Mouse (Mus musculus) spleen, adult 2 months (tissue): ENCODE measurements around the gene Sh3rf1. TPM values are rescaled to one million over a fixed set of nuclear protein-coding genes. Genes with fewer than 3 reads are reported as not detected.

ENCODE experiments used
- DNase-seq, 2 experiments: peaks; one replicate each; pipeline versions ENCODE4 v3.0.0 to v3.0.0-alpha.2; 2012 to 2021; ENCODE audit warnings: low spot score in 2 of 2, low read depth in 1 of 2
- H3K27ac ChIP-seq: fragments of 200-500 bp; 2 replicates; pipeline ENCODE4 v1.5.1; 2012; ENCODE audit warnings: low read length, inconsistent platforms; ENCODE audit not compliant: insufficient read depth
- H3K27me3 ChIP-seq: fragments of 200-500 bp; 2 replicates; pipeline ENCODE4 v1.6.1; 2012; ENCODE audit warnings: mild to moderate bottlenecking, moderate library complexity, low read length, inconsistent platforms; ENCODE audit not compliant: control insufficient read depth, insufficient read depth
- H3K36me3 ChIP-seq: fragments of 200-500 bp; 2 replicates; pipeline ENCODE4 v1.6.1; 2012; ENCODE audit warnings: mild to moderate bottlenecking, low read length, inconsistent platforms; ENCODE audit not compliant: control insufficient read depth, insufficient read depth
- H3K4me1 ChIP-seq: fragments of 200-500 bp; 2 replicates; pipeline ENCODE4 v1.6.1; 2011; ENCODE audit warnings: inconsistent platforms; ENCODE audit not compliant: control insufficient read depth, insufficient read depth, insufficient read length
- H3K4me3 ChIP-seq: fragments of 200-500 bp; 2 replicates; pipeline ENCODE4 v1.5.1; 2011; ENCODE audit warnings: mild to moderate bottlenecking, inconsistent platforms; ENCODE audit not compliant: insufficient read depth, insufficient read length; ENCODE audit errors: extremely low read depth
- CTCF ChIP-seq: fragments of 200-500 bp; IDR thresholded peaks from 2 replicates; pipeline ENCODE4 v1.5.1; 2011; ENCODE audit warnings: mild to moderate bottlenecking, inconsistent platforms; ENCODE audit not compliant: insufficient read depth, insufficient read length, insufficient replicate concordance; ENCODE audit errors: extremely low read depth
- POLR2A ChIP-seq: fragments of 200-500 bp; IDR thresholded peaks from 2 replicates; pipeline ENCODE4 v1.6.1; 2011; ENCODE audit warnings: low read depth, low read length, inconsistent platforms
- WGBS: fragments of 180-500 bp; shearing (Covaris S2); methylation state at CpG from one replicate; pipeline ENCODE4 v1.1.7; 2018; 5-methylcytosine and 5-hydroxymethylcytosine counted together
- polyA plus RNA-seq: library from polyadenylated mRNA; depleted of rRNA; stranded (reverse); fragments of >200 nt; gene quantifications from 2 replicates; pipeline ENCODE4 v1.2.3, GENCODE M21; 2012

Gene Sh3rf1
- polyA plus RNA-seq, 1 experiment = 2.5 TPM

DNA sequence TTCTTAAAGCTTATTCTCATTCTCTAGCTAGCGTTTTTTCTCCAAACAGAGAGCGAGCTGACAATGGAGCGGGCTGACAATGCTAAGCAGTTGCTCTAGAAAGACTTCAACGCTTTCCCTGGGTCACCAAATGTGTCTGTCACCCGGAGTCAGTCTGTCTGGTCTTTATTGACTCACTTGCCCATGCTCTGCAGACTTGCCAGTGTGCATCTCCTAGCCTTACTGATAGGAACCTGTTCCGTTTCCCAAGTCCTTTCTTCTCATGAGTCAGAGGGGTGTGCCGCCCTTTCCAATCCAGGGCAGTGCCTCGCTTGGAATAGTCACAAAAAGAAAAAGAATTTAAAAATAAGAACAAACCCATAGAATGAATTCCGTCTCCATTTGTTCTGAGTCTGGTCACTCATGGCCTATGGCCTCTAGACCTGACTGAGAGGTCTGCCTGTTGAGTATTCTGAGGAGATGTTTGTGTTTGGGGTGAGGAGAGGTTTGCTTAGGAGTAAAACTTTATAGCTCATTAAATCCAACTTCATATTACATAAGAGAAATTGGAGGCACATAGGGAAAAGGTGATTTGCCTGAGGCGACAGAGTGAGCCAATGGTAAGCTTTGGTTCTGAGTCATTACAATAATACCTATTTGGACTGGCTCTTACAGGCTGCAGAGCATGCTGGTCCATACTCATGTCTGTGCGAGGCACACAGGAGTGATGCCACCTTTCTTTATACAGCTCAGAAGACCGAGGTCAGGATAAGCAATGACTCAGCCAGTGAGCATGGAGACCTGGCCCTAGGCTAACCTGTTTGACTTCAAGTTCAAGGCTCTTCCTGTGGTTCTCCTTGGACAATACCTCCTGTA is 118.1 kb downstream of the Sh3rf1 start:
- 91% methylated on average over 12 of the region's 12 CpGs for WGBS
- no peak overlapping the region for H3K4me3 ChIP-seq
- no peak for DNase-seq

DNA sequence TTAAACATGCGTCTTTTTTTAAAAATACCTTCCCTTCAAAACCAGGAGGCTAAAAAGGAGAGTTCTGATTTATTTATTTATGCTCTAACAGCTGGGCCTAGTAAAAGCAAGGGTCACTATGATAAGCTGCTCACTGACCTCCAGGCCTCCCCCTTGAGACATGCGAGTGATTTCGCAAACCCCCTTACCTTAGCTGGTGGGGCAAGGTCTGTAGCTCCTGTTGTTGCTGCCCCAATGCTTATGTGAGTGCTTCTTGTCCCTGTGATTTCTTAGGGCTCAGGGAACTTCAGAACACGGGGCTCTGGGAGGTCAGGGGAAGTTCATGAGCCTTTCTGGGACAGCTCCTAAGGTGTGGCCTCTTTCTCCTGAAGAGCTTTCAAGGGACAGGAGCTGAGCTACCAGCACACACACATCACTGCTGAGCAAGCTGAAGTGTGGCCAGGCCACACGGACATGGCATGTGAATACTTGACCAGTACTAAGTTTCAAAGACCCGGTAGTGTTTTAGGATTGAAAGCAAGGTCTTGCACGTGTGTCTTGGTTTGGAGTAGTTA is 118.9 kb downstream of the Sh3rf1 start:
- H3K36me3 ChIP-seq = no peaks in the 10 kb centered on the region
- no peak for DNase-seq
- H3K27ac ChIP-seq = no peak overlapping the region
- H3K4me3 ChIP-seq = no peak overlapping the region
- H3K27me3 ChIP-seq = no peaks in the 10 kb centered on the region
- 88% methylated on average over 7 of the region's 7 CpGs for WGBS
- H3K4me1 ChIP-seq = no peaks in the 10 kb centered on the region
- TF ChIP-seq POLR2A (no peak), CTCF (no peak)

More for the DNA sequence above, 118.1 kb downstream of the Sh3rf1 start:
- Histone ChIP-seq H3K36me3 (no peaks in the 10 kb centered on the region), H3K4me1 (no peaks in the 10 kb centered on the region), H3K27me3 (no peaks in the 10 kb centered on the region), H3K27ac (no peak overlapping the region)
- no peak for TF ChIP-seq POLR2A
- TF ChIP-seq CTCF = no peak

DNA sequence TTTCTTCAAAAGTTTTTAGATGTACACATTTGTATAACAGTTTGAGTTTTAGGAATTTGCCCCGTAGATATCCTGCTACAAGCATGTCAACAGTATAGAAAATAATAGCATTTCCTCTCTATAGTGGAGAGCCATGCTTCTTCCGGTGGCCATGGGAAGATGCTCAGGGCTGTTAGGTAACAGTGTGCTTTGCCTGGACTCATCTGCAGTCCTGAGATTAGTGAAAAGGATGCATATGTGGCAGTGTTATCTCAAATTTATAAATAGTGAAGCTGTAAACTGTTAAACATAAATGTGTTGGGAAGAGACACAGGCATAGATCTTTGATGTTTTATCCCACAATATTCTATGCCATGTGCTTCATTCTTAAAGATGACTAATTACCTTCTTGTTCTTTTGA is 120.8 kb downstream of the Sh3rf1 start:
- Histone ChIP-seq H3K4me3 (no peak overlapping the region), H3K4me1 (no peaks in the 10 kb centered on the region), H3K27ac (no peak overlapping the region), H3K27me3 (no peaks in the 10 kb centered on the region), H3K36me3 (no peaks in the 10 kb centered on the region)
- no peak for DNase-seq
- WGBS = 86% methylated on average over 2 of the region's 2 CpGs
- TF ChIP-seq POLR2A = no peak
- no peak for TF ChIP-seq CTCF

DNA sequence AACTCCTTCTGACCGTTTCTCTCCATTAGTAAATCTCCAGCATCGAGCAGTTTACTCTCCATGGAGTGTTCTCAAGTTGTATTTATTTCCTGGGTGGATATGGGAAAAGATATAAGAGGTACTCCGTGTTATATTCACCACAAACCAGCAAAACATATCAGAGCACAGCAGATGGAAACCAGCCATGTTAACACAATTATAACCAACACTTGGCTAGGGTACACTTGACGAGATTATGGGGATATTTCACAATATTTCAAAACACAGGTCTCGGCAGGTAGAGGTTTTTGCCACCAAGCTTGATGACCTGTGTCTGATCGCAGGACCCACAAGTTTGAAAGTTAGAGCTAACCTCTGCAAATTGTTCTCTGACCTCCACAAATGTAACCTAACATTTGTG is 123.3 kb downstream of the Sh3rf1 start:
- H3K4me1 ChIP-seq = no peaks in the 10 kb centered on the region
- 92% methylated on average over 6 of the region's 6 CpGs for WGBS
- H3K27ac ChIP-seq = no peak overlapping the region
- H3K36me3 ChIP-seq = peaks cover 2% of the 10 kb centered on the region; the same call in 1 of the 2 replicates
- DNase-seq = no peak
- TF ChIP-seq CTCF (no peak), POLR2A (no peak)
- H3K4me3 ChIP-seq = no peak overlapping the region
- H3K27me3 ChIP-seq = no peaks in the 10 kb centered on the region

DNA sequence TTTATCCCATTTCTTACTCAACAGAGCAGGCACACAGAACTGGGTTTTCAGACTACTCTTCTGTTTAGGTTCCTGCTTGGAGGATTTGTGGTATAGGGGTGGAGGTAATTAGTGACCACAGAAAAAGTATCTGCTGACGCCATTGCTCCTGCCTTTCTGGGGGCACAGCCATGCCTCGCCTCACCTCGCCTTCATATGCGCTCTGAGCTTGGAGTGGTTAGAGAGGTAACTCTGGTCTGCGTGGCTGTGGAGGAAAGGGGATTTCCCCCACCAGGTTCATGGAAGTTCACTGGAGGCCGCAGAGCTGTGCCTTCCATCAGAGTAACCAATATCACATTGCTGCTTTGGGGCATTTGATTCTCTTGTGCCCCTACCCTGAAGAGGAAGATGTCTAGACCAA is 123.9 kb downstream of the Sh3rf1 start:
- TF ChIP-seq POLR2A = no peak
- no peak for TF ChIP-seq CTCF
- WGBS = 85% methylated on average over 6 of the region's 6 CpGs
- H3K27me3 ChIP-seq = no peaks in the 10 kb centered on the region
- peaks cover 2% of the 10 kb centered on the region; the same call in 1 of the 2 replicates for H3K36me3 ChIP-seq
- H3K4me1 ChIP-seq = no peaks in the 10 kb centered on the region
- no peak for DNase-seq
- no peak overlapping the region for H3K4me3 ChIP-seq
- no peak overlapping the region for H3K27ac ChIP-seq

DNA sequence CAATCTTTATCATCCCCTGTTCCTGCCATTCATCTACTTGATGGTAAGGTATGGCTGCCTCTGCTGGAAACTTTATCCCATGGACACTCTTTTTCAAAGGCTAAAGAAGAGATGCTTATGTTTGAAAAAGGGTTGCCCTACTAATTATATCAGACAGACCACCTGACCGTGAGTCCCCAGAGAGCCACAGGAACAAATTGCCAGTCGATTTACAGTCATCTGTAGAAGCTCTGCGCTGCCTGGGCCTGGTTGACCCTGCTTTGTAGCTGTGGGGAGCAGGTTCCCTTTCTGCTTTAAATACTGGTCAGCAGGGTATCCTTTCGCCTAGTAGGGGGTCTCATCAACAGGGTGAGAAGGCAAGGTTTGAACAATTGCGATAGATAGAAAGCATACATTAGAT is 124.4 kb downstream of the Sh3rf1 start:
- Histone ChIP-seq H3K27ac (no peak overlapping the region), H3K4me1 (no peaks in the 10 kb centered on the region), H3K4me3 (no peak overlapping the region), H3K36me3 (peaks cover 2% of the 10 kb centered on the region; the same call in 1 of the 2 replicates), H3K27me3 (no peaks in the 10 kb centered on the region)
- 87% methylated on average over 5 of the region's 5 CpGs for WGBS
- no peak for DNase-seq
- no peak for TF ChIP-seq CTCF
- TF ChIP-seq POLR2A = no peak

DNA sequence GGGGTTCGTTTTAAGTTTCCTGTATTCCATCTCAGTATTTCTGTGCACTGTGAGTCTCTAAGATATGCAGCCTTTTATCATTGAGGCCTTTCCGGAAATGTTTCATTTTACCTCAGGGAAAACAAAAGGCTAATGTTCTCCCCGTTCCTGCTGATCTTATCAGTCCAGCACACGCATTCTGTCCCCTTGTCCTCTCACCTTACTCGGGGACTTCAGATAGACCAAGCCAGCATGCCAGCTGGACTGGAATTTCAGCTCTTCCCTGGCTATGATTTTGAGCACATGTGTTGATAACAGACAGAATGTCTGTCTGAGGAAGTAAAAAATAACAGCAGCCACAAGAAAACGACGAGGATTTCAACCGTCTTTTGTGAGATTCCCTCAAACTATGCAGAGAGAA is 124.8 kb downstream of the Sh3rf1 start:
- no peak for DNase-seq
- TF ChIP-seq POLR2A (no peak), CTCF (no peak)
- Histone ChIP-seq H3K4me3 (no peak overlapping the region), H3K4me1 (no peaks in the 10 kb centered on the region), H3K27me3 (no peaks in the 10 kb centered on the region), H3K27ac (no peak overlapping the region), H3K36me3 (peaks cover 2% of the 10 kb centered on the region; the same call in 1 of the 2 replicates)
- 72% methylated on average over 8 of the region's 8 CpGs for WGBS
